Mouse (Mus musculus) bone marrow, adult 2 months (tissue): ENCODE measurements around the gene Pltp.

ENCODE experiments used
- CTCF ChIP-seq: fragments of 200-500 bp; IDR thresholded peaks from 2 replicates; pipeline ENCODE4 v1.5.1; 2011; ENCODE audit warnings: low read length, control low read depth; ENCODE audit not compliant: control insufficient read depth, insufficient read depth
- POLR2A ChIP-seq: fragments of 200-500 bp; IDR thresholded peaks from 2 replicates; pipeline ENCODE4 v1.6.1; 2011; ENCODE audit warnings: low read depth, mild to moderate bottlenecking, control low read depth, low read length, borderline replicate concordance; ENCODE audit not compliant: control insufficient read depth

DNA sequence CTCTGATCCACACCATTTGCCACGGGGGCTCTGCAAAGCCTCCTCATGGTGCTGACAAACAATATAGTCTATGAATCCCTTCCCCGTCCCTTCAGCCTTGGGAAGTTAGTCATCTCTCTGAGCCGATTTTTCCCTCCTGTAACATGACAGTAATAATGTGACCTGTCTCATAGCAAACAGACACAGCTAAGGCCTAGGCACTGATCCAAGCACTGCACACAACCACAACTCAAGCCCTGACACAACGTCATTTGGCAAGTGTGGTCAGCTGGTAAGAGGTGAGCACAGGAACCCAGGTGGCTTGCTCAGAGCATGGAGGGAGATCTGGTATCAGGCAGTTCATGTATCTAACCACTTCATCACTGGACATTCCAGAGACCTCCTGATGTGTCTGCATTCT, 61.6 kb downstream of the Pltp start:
- TF ChIP-seq POLR2A (no peak), CTCF (no peak)
